Mouse (Mus musculus) brain, adult 2 months (tissue): ENCODE measurements around the gene Adat1.
A peak's percentile ranks its signal among the peaks of the same experiment; 100 is the strongest.

Source experiments
- DNase-seq: peaks from one replicate; pipeline ENCODE4 v3.0.0; 2011; ENCODE audit warnings: low read depth, low spot score

Gene Adat1

GRCm38 (mm10) chr8:111992013-111992702 is at the start of gene Adat1:
Adat1 (minus strand) TSS chr8:111992302.
- peak; percentile 97 for DNase-seq

GRCm38 (mm10) chr8:112037521-112037920 is 45.4 kb upstream of the Adat1 start:
- DNase-seq = no peak

GRCm38 (mm10) chr8:112034603-112035002 is 42.5 kb upstream of the Adat1 start:
- DNase-seq = peak; percentile 75

- no peak for DNase-seq
These were observed 41.0 kb upstream of the Adat1 start for GRCm38 (mm10) chr8:112033071-112033470.

GRCm38 (mm10) chr8:112030663-112031062 is 38.6 kb upstream of the Adat1 start:
- no peak for DNase-seq

- DNase-seq = no peak
These were observed 37.4 kb upstream of the Adat1 start for GRCm38 (mm10) chr8:112029455-112029854.

GRCm38 (mm10) chr8:112014936-112015335 is 22.8 kb upstream of the Adat1 start, which contains the start of gene Gm6793:
Gm6793 (minus strand) TSS chr8:112015036.
- no peak for DNase-seq

- peak; percentile 45 for DNase-seq
These were observed 19.7 kb upstream of the Adat1 start for GRCm38 (mm10) chr8:112011816-112012242.

GRCm38 (mm10) chr8:112010997-112011815 is 19.1 kb upstream of the Adat1 start, which contains the start of the genes Kars and Terf2ip:
Kars (minus strand) TSS chr8:112011323.
Terf2ip (plus strand) TSS chr8:112011398.
- peak; percentile 96 for DNase-seq

- DNase-seq = no peak
These were observed 17.5 kb upstream of the Adat1 start for GRCm38 (mm10) chr8:112009558-112009957.

- no peak for DNase-seq
These were observed 15.6 kb upstream of the Adat1 start for GRCm38 (mm10) chr8:112007669-112008068.

GRCm38 (mm10) chr8:112005601-112006000 is 13.5 kb upstream of the Adat1 start:
- peak; percentile 86 for DNase-seq

GRCm38 (mm10) chr8:112004754-112005153 is 12.7 kb upstream of the Adat1 start:
- no peak for DNase-seq

GRCm38 (mm10) chr8:111992703-111993039 is 569 bp upstream of the Adat1 start:
- DNase-seq = no peak

GRCm38 (mm10) chr8:111991278-111991677 is 824 bp downstream of the Adat1 start:
- peak; percentile 59 for DNase-seq

- peak; percentile 91 for DNase-seq
These were observed 2.2 kb downstream of the Adat1 start for GRCm38 (mm10) chr8:111989911-111990310.

- DNase-seq = peak; percentile 75
These were observed 7.6 kb downstream of the Adat1 start for GRCm38 (mm10) chr8:111984511-111984910.

- peak; percentile 86 for DNase-seq
These were observed 10.0 kb downstream of the Adat1 start for GRCm38 (mm10) chr8:111982116-111982515.

GRCm38 (mm10) chr8:111978147-111978546 is 14.0 kb downstream of the Adat1 start:
- no peak for DNase-seq

- no peak for DNase-seq
These were observed 15.8 kb downstream of the Adat1 start for GRCm38 (mm10) chr8:111976326-111976725.

- no peak for DNase-seq
These were observed 16.4 kb downstream of the Adat1 start for GRCm38 (mm10) chr8:111975706-111976105.

- DNase-seq = no peak
These were observed 18.0 kb downstream of the Adat1 start for GRCm38 (mm10) chr8:111974138-111974537.

GRCm38 (mm10) chr8:111968991-111969390 is 23.1 kb downstream of the Adat1 start:
- DNase-seq = no peak
